7 mouse cellular contexts compared by ENCODE assay signal in the genomic region with DNA sequence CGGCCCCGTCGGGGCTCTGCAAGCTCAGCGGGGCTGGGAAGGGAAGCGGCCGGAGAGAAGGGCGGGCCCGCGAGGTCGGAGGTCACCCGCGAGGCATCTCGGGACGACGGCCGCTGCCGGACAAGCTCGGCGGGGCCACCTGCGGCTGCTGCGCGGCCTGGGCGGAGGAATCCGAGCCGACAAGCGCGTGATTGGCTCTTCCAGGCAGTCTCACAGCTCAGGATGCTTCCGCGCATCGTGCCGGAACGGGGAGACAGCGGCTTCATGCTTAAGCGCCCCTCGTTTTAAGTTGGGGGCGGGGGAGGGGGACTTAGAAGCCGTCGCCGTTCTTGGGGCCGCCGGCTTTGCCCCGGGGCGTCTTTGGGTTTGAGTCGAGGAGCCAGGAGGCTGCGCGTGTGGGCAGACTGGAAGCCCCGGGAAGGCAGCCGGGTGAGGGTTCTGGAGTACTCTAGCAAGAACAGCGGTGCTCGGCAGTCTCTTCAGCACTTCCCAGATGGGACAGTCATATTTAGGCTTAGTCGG. TPM values are rescaled to one million over a fixed set of nuclear protein-coding genes. Genes with fewer than 3 reads are reported as not detected.
DNase-seq lines count a peak whose midpoint lies in the region; ATAC-seq and TF ChIP-seq lines count a peak whose summit lies in the region.

No protein-coding gene starts in this region.

- H3K27ac ChIP-seq in embryonic facial prominence, embryonic 11.5 days (replicated peaks; ENCODE audit: low read depth, low read length) = peak overlapping the region; percentile 98
- peak overlapping the region; percentile 99 for H3K27ac ChIP-seq in limb, embryonic 12.5 days
- H3K27ac ChIP-seq in midbrain, embryonic 15.5 days = peak overlapping the region; percentile 98
- H3K27ac ChIP-seq in spleen, adult 2 months (ENCODE audit: insufficient read depth, low read length) = peak overlapping the region; percentile 100

- peak overlapping the region; percentile 35 for H3K4me2 ChIP-seq in embryonic facial prominence, embryonic 11.5 days (ENCODE audit: low read depth, low read length)
- H3K4me2 ChIP-seq in limb, embryonic 12.5 days = peak overlapping the region; percentile 78
- H3K4me2 ChIP-seq in midbrain, embryonic 15.5 days = peak overlapping the region; percentile 65

- under 1% methylated on average over 50 of the region's 51 CpGs for WGBS in embryonic facial prominence, embryonic 11.5 days
- WGBS in limb, embryonic 12.5 days = under 1% methylated on average over 51 of the region's 51 CpGs
- under 1% methylated on average over 51 of the region's 51 CpGs for WGBS in midbrain, embryonic 15.5 days
- WGBS in spleen, adult 2 months = under 1% methylated on average over 50 of the region's 51 CpGs

- H3K27me3 ChIP-seq in embryonic facial prominence, embryonic 11.5 days (ENCODE audit: control insufficient read depth, insufficient read depth, low read length) = no peaks in the 10 kb centered on the region
- no peaks in the 10 kb centered on the region for H3K27me3 ChIP-seq in limb, embryonic 12.5 days
- no peaks in the 10 kb centered on the region for H3K27me3 ChIP-seq in midbrain, embryonic 15.5 days (replicated peaks)
- H3K27me3 ChIP-seq in spleen, adult 2 months (ENCODE audit: control insufficient read depth, insufficient read depth, low read length) = no peaks in the 10 kb centered on the region

- no peak for TF ChIP-seq CTCF in spleen, adult 2 months (IDR thresholded peaks at IDR 0.05; ENCODE audit: extremely low read depth, insufficient read depth, insufficient read length, insufficient replicate concordance)

- H3K9ac ChIP-seq in embryonic facial prominence, embryonic 11.5 days (replicated peaks; ENCODE audit: low read length) = peak overlapping the region; percentile 100
- H3K9ac ChIP-seq in limb, embryonic 12.5 days (replicated peaks) = peak overlapping the region; percentile 99
- H3K9ac ChIP-seq in midbrain, embryonic 15.5 days = peak overlapping the region; percentile 98

- ATAC-seq in embryonic facial prominence, embryonic 11.5 days (replicated peaks; ENCODE audit: insufficient number of reproducible peaks, low FRiP score, low TSS enrichment, low read depth) = peak; percentile 83
- peak; percentile 82 for ATAC-seq in limb, embryonic 12.5 days (ENCODE audit: insufficient number of reproducible peaks, insufficient read depth, low FRiP score, low TSS enrichment, low read depth)
- ATAC-seq in midbrain, embryonic 15.5 days (replicated peaks) = peak; percentile 90

- H3K36me3 ChIP-seq in embryonic facial prominence, embryonic 11.5 days (replicated peaks; ENCODE audit: control insufficient read depth, insufficient read depth, low read depth, low read length) = no peaks in the 10 kb centered on the region; the same call in 1 of the 2 replicates
- H3K36me3 ChIP-seq in limb, embryonic 12.5 days = peaks cover 11% of the 10 kb centered on the region
- no peaks in the 10 kb centered on the region for H3K36me3 ChIP-seq in midbrain, embryonic 15.5 days (replicated peaks)
- H3K36me3 ChIP-seq in spleen, adult 2 months (ENCODE audit: control insufficient read depth, insufficient read depth, low read length) = no peaks in the 10 kb centered on the region; the same call in 1 of the 2 replicates

- H3K9me3 ChIP-seq in embryonic facial prominence, embryonic 11.5 days (replicated peaks; ENCODE audit: control insufficient read depth, low read length) = no peaks in the 10 kb centered on the region
- H3K9me3 ChIP-seq in limb, embryonic 12.5 days = no peaks in the 10 kb centered on the region
- no peaks in the 10 kb centered on the region for H3K9me3 ChIP-seq in midbrain, embryonic 15.5 days

- DNase-seq in adrenal gland, postnatal 14 days = peak; percentile 98
- DNase-seq in embryonic facial prominence, embryonic 11.5 days (ENCODE audit: low spot score) = peak; percentile 95
- peak; percentile 100 for DNase-seq in heart, adult 11 months
- peak; percentile 99 for DNase-seq in kidney, adult 18-20 months
- DNase-seq in spleen, adult 2 months (ENCODE audit: low read depth in 1 of 2, low spot score in 2 of 2) = peak; percentile 75 to 91

- H3K4me1 ChIP-seq in embryonic facial prominence, embryonic 11.5 days (ENCODE audit: control insufficient read depth, insufficient read depth, low read length) = no peaks in the 10 kb centered on the region
- peaks cover 14% of the 10 kb centered on the region for H3K4me1 ChIP-seq in limb, embryonic 12.5 days (replicated peaks)
- peaks cover 25% of the 10 kb centered on the region for H3K4me1 ChIP-seq in midbrain, embryonic 15.5 days
- H3K4me1 ChIP-seq in spleen, adult 2 months (ENCODE audit: control insufficient read depth, insufficient read depth, insufficient read length) = peaks cover 2% of the 10 kb centered on the region; the same call in 1 of the 2 replicates

- peak; percentile 69 for TF ChIP-seq POLR2A in spleen, adult 2 months (IDR thresholded peaks at IDR 0.05; ENCODE audit: low read depth, low read length)

- H3K4me3 ChIP-seq in embryonic facial prominence, embryonic 11.5 days (ENCODE audit: low read depth, low read length) = peak overlapping the region; percentile 96
- peak overlapping the region; percentile 96 for H3K4me3 ChIP-seq in limb, embryonic 12.5 days (replicated peaks)
- H3K4me3 ChIP-seq in midbrain, embryonic 15.5 days = peak overlapping the region; percentile 84
- H3K4me3 ChIP-seq in spleen, adult 2 months (ENCODE audit: extremely low read depth, insufficient read depth, insufficient read length) = peak overlapping the region; percentile 100

RNA-seq across cellular contexts. Expression of gene Wtap, which starts 1.4 kb away (rescaled TPM):
- 58.1 and 63.8 TPM in 2 replicates for total RNA-seq in adrenal gland, postnatal 14 days (2021)
- 151 and 158 TPM in 2 replicates for polyA plus RNA-seq in embryonic facial prominence, embryonic 11.5 days (2014; fragmentation: Nextera tagmentation; extraction: Ambion mirVana)
- polyA plus RNA-seq in limb, embryonic 12.5 days (2016; fragmentation: Nextera tagmentation; extraction: Ambion mirVana) = 131 and 152 TPM in 2 replicates
- 132 and 134 TPM in 2 replicates for polyA plus RNA-seq in midbrain, embryonic 15.5 days (2015; fragmentation: Nextera tagmentation; extraction: Ambion mirVana)
- polyA plus RNA-seq in spleen, adult 2 months (2012; rRNA removed) = 11.7 TPM in 2 replicates

RNA-seq across cellular contexts. Expression of gene Sod2, which starts 14.1 kb away (rescaled TPM):
- 674 and 682 TPM in 2 replicates for total RNA-seq in adrenal gland, postnatal 14 days (2021)
- 89.6 and 97.7 TPM in 2 replicates for polyA plus RNA-seq in embryonic facial prominence, embryonic 11.5 days (2014; fragmentation: Nextera tagmentation; extraction: Ambion mirVana)
- 94.3 and 95.6 TPM in 2 replicates for polyA plus RNA-seq in limb, embryonic 12.5 days (2016; fragmentation: Nextera tagmentation; extraction: Ambion mirVana)
- 118 and 119 TPM in 2 replicates for polyA plus RNA-seq in midbrain, embryonic 15.5 days (2015; fragmentation: Nextera tagmentation; extraction: Ambion mirVana)
- 98.9 and 191 TPM in 2 replicates for polyA plus RNA-seq in spleen, adult 2 months (2012; rRNA removed)

RNA-seq across cellular contexts. Expression of gene Acat2, which starts 32.0 kb away (rescaled TPM):
- total RNA-seq in adrenal gland, postnatal 14 days (2021) = 90.9 and 102 TPM in 2 replicates
- polyA plus RNA-seq in embryonic facial prominence, embryonic 11.5 days (2014; fragmentation: Nextera tagmentation; extraction: Ambion mirVana) = 291 and 296 TPM in 2 replicates
- 285 and 287 TPM in 2 replicates for polyA plus RNA-seq in limb, embryonic 12.5 days (2016; fragmentation: Nextera tagmentation; extraction: Ambion mirVana)
- polyA plus RNA-seq in midbrain, embryonic 15.5 days (2015; fragmentation: Nextera tagmentation; extraction: Ambion mirVana) = 346 and 354 TPM in 2 replicates
- polyA plus RNA-seq in spleen, adult 2 months (2012; rRNA removed) = 3.5 and 4.6 TPM in 2 replicates

RNA-seq across cellular contexts. Expression of gene Acat3, which starts 52.1 kb away (rescaled TPM):
- 1.6 and 21.6 TPM in 2 replicates for total RNA-seq in adrenal gland, postnatal 14 days (2021)
- 0.56 and 1.00 TPM in 2 replicates for polyA plus RNA-seq in embryonic facial prominence, embryonic 11.5 days (2014; fragmentation: Nextera tagmentation; extraction: Ambion mirVana)
- polyA plus RNA-seq in limb, embryonic 12.5 days (2016; fragmentation: Nextera tagmentation; extraction: Ambion mirVana) = 0.53 and 1.6 TPM in 2 replicates
- polyA plus RNA-seq in midbrain, embryonic 15.5 days (2015; fragmentation: Nextera tagmentation; extraction: Ambion mirVana) = 1.2 and 1.9 TPM in 2 replicates
- polyA plus RNA-seq in spleen, adult 2 months (2012; rRNA removed) = 0.07 TPM in 1 of 2 replicates, not detected in the other

RNA-seq across cellular contexts. Expression of gene Gpr31b, which starts 59.6 kb away (rescaled TPM):
- not detected in 2 replicates for total RNA-seq in adrenal gland, postnatal 14 days (2021)
- not detected in 2 replicates for polyA plus RNA-seq in embryonic facial prominence, embryonic 11.5 days (2014; fragmentation: Nextera tagmentation; extraction: Ambion mirVana)
- not detected in 2 replicates for polyA plus RNA-seq in limb, embryonic 12.5 days (2016; fragmentation: Nextera tagmentation; extraction: Ambion mirVana)
- polyA plus RNA-seq in midbrain, embryonic 15.5 days (2015; fragmentation: Nextera tagmentation; extraction: Ambion mirVana) = 0.17 TPM in 1 of 2 replicates, not detected in the other
- 0.41 and 0.62 TPM in 2 replicates for polyA plus RNA-seq in spleen, adult 2 months (2012; rRNA removed)

Comparison
In these comparisons a context has a peak if more than half of its experiments do, and no peak if none do; other contexts are left out.
1. Peak in every context shown above with its lines: DNase-seq, ATAC-seq, H3K4me3 ChIP-seq and H3K27ac ChIP-seq.
2. RNA of gene Wtap, which starts 1.4 kb away (polyA plus RNA-seq): 151 to 158 TPM in embryonic facial prominence, embryonic 11.5 days, 131 to 152 TPM in limb, embryonic 12.5 days and 132 to 134 TPM in midbrain, embryonic 15.5 days; 11.7 TPM in spleen, adult 2 months; every median in the first group is over 10 times any median in the second.
3. RNA of gene Acat2, which starts 32.0 kb away (polyA plus RNA-seq): 346 to 354 TPM in midbrain, embryonic 15.5 days, 291 to 296 TPM in embryonic facial prominence, embryonic 11.5 days and 285 to 287 TPM in limb, embryonic 12.5 days; 3.5 to 4.6 TPM in spleen, adult 2 months; every median in the first group is over 10 times any median in the second.